10 mouse cellular contexts compared by ENCODE assay signal in the genomic region with DNA sequence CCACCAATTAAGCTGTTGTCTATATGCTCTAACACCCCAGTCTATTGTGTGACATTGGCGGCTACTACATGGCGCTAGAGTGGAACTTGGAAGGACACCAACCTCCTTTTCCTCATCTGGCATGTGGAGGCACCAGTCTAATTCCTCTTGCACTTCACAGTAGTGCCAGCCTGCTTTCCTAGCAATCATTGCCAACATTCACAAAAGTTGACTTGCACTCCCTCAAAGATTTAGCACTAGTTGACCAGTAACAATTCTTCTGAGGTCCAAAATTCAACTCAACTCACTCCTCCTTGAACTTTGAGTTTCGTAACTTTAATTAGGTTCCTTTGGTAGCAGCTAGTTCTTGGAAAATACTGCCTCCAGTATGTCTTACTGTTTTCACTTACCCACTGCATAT.
"Had no signal": no experiment of that assay in that cellular context is flagged by ENCODE, and none has a peak within 500 bp of the region (broad histone marks: within the 10 kb centered on the region; RNA-seq: fewer than 3 reads in every experiment).

No protein-coding gene starts in this region.

- DNase-seq: liver, postnatal 0 days; lung, adult 2 months; lung, postnatal 14 days; lung, postnatal 36 days; right cerebral cortex, postnatal 25 days; right cerebral cortex, postnatal 4 days; spleen, adult 18-20 months; thymus, adult 18-20 months; thymus, postnatal 14 days; thymus, postnatal 36 days had no signal
